Mouse (Mus musculus) MN1 (cell line): ENCODE data around the gene Wdr77.
A peak's percentile ranks its signal among the peaks of the same experiment; 100 is the strongest.
"Not testable (repeated sequence)": the region's sequence is repeated elsewhere in the genome, so short reads cannot be mapped to it uniquely, and the experiment has no call there.

Experiments used
- DNase-seq: peaks from one replicate; pipeline ENCODE4 v3.0.0-alpha.2; 2016; ENCODE audit warnings: low spot score

Wdr77 gene

GRCm38 (mm10) chr3:105958974-105959580 lies at the start of gene Wdr77:
Wdr77 (plus strand) TSS chr3:105959369.
- peak; percentile 98 for DNase-seq

GRCm38 (mm10) chr3:105910519-105911190 lies 48.5 kb upstream of the Wdr77 start:
- DNase-seq, result no peak

- DNase-seq, result no peak
These were observed 46.9 kb upstream of the Wdr77 start for GRCm38 (mm10) chr3:105912097-105912880.

- no peak for DNase-seq
These were observed 45.1 kb upstream of the Wdr77 start for GRCm38 (mm10) chr3:105913839-105914681.

GRCm38 (mm10) chr3:105915281-105915680 lies 43.9 kb upstream of the Wdr77 start:
- DNase-seq, result no peak

- not testable (repeated sequence) for DNase-seq
These were observed 42.7 kb upstream of the Wdr77 start for GRCm38 (mm10) chr3:105916455-105916854.

- DNase-seq, result no peak
These were observed 41.4 kb upstream of the Wdr77 start for GRCm38 (mm10) chr3:105917656-105918354.

GRCm38 (mm10) chr3:105918355-105918745 lies 40.8 kb upstream of the Wdr77 start:
- DNase-seq, result no peak

- not testable (repeated sequence) for DNase-seq
These were observed 38.4 kb upstream of the Wdr77 start for GRCm38 (mm10) chr3:105920743-105921142.

- no peak for DNase-seq
These were observed 37.2 kb upstream of the Wdr77 start for GRCm38 (mm10) chr3:105921959-105922358.

- DNase-seq, result no peak
These were observed 34.6 kb upstream of the Wdr77 start for GRCm38 (mm10) chr3:105924616-105925015.

GRCm38 (mm10) chr3:105927561-105928194 lies 31.5 kb upstream of the Wdr77 start:
- no peak for DNase-seq

GRCm38 (mm10) chr3:105928195-105928569 lies 31.0 kb upstream of the Wdr77 start:
- DNase-seq, result no peak

GRCm38 (mm10) chr3:105928781-105929180 lies 30.4 kb upstream of the Wdr77 start:
- no peak for DNase-seq

GRCm38 (mm10) chr3:105929821-105930220 lies 29.3 kb upstream of the Wdr77 start:
- DNase-seq, result no peak

- DNase-seq, result no peak
These were observed 28.1 kb upstream of the Wdr77 start for GRCm38 (mm10) chr3:105931095-105931494.

- DNase-seq, result no peak
These were observed 26.7 kb upstream of the Wdr77 start, which contains the start of gene I830077J02Rik for GRCm38 (mm10) chr3:105932240-105933071. I830077J02Rik (minus strand) TSS chr3:105932664.

- no peak for DNase-seq
These were observed 25.2 kb upstream of the Wdr77 start for GRCm38 (mm10) chr3:105933926-105934325.

GRCm38 (mm10) chr3:105935033-105935432 lies 24.1 kb upstream of the Wdr77 start:
- no peak for DNase-seq

- no peak for DNase-seq
These were observed 23.1 kb upstream of the Wdr77 start for GRCm38 (mm10) chr3:105936111-105936510.
